Mouse (Mus musculus): ENCODE measurements around the gene Elf2. TPM values are rescaled to one million over a fixed set of nuclear protein-coding genes. Genes with fewer than 3 reads are reported as not detected.
A peak's percentile ranks its signal among the peaks of the same experiment; 100 is the strongest.

Gene Elf2
- polyA plus RNA-seq, 1 experiment from 2014 or later: 54.0 TPM

DNA sequence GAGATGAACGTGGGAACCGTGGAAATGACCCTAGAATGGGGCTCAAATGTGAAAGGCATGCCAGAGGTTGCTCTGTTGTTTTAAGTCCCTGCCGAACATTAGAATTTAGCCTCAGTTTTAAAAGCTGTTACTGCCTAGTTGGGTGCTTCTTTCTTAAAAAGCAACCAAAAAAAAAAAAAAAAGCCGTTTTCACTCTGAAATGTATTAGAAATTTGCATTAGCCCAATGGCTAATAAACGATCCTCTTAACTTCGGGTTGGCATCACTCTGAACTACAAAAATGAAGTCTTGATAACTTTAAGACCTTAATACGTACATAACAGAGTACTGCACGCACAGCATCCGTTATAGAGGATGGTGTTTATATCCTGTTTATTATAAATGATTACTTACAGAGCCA is 1.7 kb upstream of the Elf2 start:
- 9% methylated on average over 9 of the region's 9 CpGs for WGBS
- no peak for ATAC-seq (ENCODE audit: insufficient number of reproducible peaks, low FRiP score, low TSS enrichment, low read depth)
- H3K9me3 ChIP-seq (ENCODE audit: control insufficient read depth, low read length): no peaks in the 10 kb centered on the region
- H3K9ac ChIP-seq (ENCODE audit: low read length): peak overlapping the region; percentile 90
- peak overlapping the region; percentile 95 for H3K4me3 ChIP-seq (ENCODE audit: low read depth, low read length)
- DNase-seq (ENCODE audit: low spot score): no peak
- no peaks in the 10 kb centered on the region for H3K36me3 ChIP-seq (ENCODE audit: control insufficient read depth, insufficient read depth, low read length)
- 0 out of 2 replicates have a peak, but pooled peaks cover 4% of the 10 kb centered on the region for H3K4me1 ChIP-seq (ENCODE audit: control insufficient read depth, insufficient read depth, low read length)
- no peaks in the 10 kb centered on the region for H3K27me3 ChIP-seq (ENCODE audit: control insufficient read depth, insufficient read depth, low read length)
- H3K27ac ChIP-seq (replicated peaks; ENCODE audit: low read depth, low read length): peak overlapping the region; percentile 93
- H3K4me2 ChIP-seq (ENCODE audit: low read depth, severe bottlenecking): peak overlapping the region; percentile 78

DNA sequence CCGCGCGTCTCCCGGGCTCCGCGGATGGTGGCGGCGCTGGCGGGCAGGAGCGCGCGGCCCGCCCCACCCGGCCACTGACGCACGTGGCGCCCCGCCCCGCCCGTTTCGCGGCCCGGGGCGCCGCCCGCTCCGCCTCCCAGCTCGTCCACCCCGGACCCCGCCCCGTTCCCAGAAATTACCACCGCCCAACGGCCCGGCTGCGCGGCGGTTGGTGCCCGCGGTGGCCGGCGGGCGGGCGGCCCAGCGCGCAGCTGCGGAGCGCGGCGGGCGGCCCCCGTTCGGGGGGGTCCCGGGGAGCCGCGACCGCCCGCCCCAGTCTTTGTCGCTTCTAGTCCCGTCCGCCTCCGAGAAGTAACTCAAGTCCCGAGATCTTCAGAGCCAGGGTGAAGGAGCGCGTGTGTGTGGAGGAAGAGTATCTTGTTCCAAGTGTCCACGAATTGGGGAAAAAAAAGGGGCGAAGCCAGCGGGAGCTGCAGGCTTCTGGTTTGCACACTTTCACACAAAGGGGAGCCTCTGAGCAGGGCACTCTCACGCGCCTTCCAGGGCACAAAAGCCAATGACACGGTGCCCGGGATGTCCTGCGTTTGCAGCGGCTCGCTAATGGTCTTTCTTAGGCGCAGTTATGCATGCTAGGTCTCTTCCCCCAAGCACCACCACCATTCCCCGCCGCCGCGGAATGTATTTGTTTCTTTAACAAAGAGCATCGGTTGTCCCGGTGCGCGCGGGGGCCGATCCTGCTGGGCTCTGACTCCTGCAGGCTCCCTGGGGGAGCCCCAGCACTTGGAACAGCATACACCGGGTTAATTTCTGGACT is 1.0 kb upstream of the Elf2 start:
- peak; percentile 63 for ATAC-seq (ENCODE audit: insufficient number of reproducible peaks, low FRiP score, low TSS enrichment, low read depth)
- WGBS: under 1% methylated on average over 67 of the region's 86 CpGs

DNA sequence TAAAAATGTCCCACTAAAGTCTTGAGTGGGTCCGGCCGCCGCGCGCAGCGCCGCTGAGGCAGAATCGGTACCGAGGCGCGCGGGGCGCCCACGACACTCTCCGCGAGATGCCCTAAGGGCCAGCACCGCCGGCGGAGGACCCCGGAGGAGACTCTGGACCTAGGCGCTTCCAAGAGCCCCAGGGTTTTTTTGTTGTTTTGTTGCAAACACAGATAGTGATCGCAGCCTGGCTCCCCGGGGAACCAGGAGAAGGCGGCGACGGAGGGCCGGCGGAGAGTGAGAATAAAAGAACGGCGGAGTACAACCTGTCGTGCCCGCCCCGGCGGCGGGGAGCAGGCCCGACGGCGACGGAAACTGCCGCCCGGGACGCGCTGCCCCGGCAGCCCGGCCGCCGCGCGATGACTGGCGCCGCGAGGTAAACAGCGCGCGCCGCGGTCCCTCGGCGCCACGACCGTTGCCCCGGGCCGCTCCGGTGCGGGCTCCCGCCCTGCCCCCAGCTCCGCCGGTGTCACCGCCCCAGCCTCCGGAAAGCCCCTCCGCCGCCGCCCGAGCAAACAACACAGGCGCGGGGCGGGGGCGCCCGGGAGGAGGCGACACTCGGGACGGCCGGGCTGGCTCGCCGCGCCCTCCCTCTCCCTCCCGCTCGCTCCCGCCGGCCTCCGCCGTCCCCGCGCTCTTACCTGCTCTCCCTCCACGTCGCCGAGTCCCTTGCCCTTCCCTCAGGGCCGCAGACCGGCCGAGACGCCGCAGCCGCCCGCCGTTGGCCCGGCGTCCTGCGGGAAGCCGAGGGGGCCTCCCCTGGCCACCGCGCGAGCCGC is 520 bp downstream of the Elf2 start:
- Histone ChIP-seq H3K4me2 (ENCODE audit: low read depth, severe bottlenecking) (peak overlapping the region; percentile 78), H3K36me3 (ENCODE audit: control insufficient read depth, insufficient read depth, low read length) (no peaks in the 10 kb centered on the region), H3K9me3 (ENCODE audit: control insufficient read depth, low read length) (no peaks in the 10 kb centered on the region), H3K27ac (replicated peaks; ENCODE audit: low read depth, low read length) (peak overlapping the region; percentile 93), H3K4me3 (ENCODE audit: low read depth, low read length) (peak overlapping the region; percentile 95), H3K9ac (ENCODE audit: low read length) (peak overlapping the region; percentile 90), H3K27me3 (ENCODE audit: control insufficient read depth, insufficient read depth, low read length) (no peaks in the 10 kb centered on the region), H3K4me1 (ENCODE audit: control insufficient read depth, insufficient read depth, low read length) (0 out of 2 replicates have a peak, but pooled peaks cover 4% of the 10 kb centered on the region)
- WGBS: under 1% methylated on average over 105 of the region's 113 CpGs
- DNase-seq (ENCODE audit: low spot score): peak; percentile 67
- peak; percentile 4; the same call in 1 of the 2 replicates for ATAC-seq (ENCODE audit: insufficient number of reproducible peaks, low FRiP score, low TSS enrichment, low read depth)

More for the DNA sequence above, 1.0 kb upstream of the Elf2 start:
- Histone ChIP-seq H3K27me3 (ENCODE audit: control insufficient read depth, insufficient read depth, low read length) (no peaks in the 10 kb centered on the region), H3K27ac (replicated peaks; ENCODE audit: low read depth, low read length) (peak overlapping the region; percentile 93), H3K4me2 (ENCODE audit: low read depth, severe bottlenecking) (peak overlapping the region; percentile 78), H3K9me3 (ENCODE audit: control insufficient read depth, low read length) (no peaks in the 10 kb centered on the region), H3K36me3 (ENCODE audit: control insufficient read depth, insufficient read depth, low read length) (no peaks in the 10 kb centered on the region), H3K9ac (ENCODE audit: low read length) (peak overlapping the region; percentile 90), H3K4me1 (ENCODE audit: control insufficient read depth, insufficient read depth, low read length) (0 out of 2 replicates have a peak, but pooled peaks cover 4% of the 10 kb centered on the region), H3K4me3 (ENCODE audit: low read depth, low read length) (peak overlapping the region; percentile 95)
- peak; percentile 87 for DNase-seq (ENCODE audit: low spot score)

DNA sequence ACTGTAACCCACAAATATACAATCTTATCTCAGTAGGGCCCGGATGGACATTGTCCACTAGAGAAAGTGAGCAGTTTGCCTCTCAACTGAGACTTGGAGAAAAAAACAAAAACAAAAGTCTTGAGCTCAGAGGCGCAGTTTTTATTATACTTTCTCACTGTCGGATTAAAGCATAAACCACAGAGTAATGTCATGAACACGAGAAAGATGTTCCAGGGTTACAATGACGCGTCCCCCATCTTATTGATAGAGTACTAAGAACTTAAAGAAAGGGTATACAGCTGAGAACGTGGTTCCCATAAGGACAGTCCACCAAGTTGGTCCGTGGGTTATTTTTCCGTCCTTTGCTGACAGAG is 1.1 kb downstream of the Elf2 start:
- H3K27ac ChIP-seq (replicated peaks; ENCODE audit: low read depth, low read length): no peak overlapping the region
- DNase-seq (ENCODE audit: low spot score) (no peak), ATAC-seq (ENCODE audit: insufficient number of reproducible peaks, low FRiP score, low TSS enrichment, low read depth) (no peak)
- no peaks in the 10 kb centered on the region for H3K9me3 ChIP-seq (ENCODE audit: control insufficient read depth, low read length)
- peak overlapping the region; percentile 90 for H3K9ac ChIP-seq (ENCODE audit: low read length)
- H3K4me1 ChIP-seq (ENCODE audit: control insufficient read depth, insufficient read depth, low read length): 0 out of 2 replicates have a peak, but pooled peaks cover 4% of the 10 kb centered on the region
- peak overlapping the region; percentile 95 for H3K4me3 ChIP-seq (ENCODE audit: low read depth, low read length)
- H3K36me3 ChIP-seq (ENCODE audit: control insufficient read depth, insufficient read depth, low read length): no peaks in the 10 kb centered on the region
- H3K4me2 ChIP-seq (ENCODE audit: low read depth, severe bottlenecking): peak overlapping the region; percentile 78
- WGBS: 4% methylated on average over 9 of the region's 9 CpGs
- no peaks in the 10 kb centered on the region for H3K27me3 ChIP-seq (ENCODE audit: control insufficient read depth, insufficient read depth, low read length)

DNA sequence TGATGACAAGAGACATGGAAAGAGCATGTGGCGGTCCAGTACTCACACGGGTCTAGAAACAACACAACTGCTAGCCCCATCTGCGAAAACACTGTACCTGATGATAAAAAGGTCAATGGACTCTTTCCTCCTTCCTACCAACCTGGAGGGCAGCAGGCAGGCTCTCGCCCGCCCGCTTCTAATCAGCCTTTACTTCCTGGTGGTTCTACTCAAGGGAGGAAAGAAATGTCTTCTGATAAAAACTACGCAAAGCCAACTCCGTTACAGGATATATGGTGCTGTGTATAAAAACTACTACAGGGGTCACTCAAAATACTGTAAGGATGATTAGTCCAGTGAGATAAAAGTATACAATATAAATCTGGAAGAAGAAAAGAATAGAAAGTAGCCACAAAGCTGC is 5.1 kb downstream of the Elf2 start:
- Histone ChIP-seq H3K4me2 (ENCODE audit: low read depth, severe bottlenecking) (no peak overlapping the region), H3K36me3 (ENCODE audit: control insufficient read depth, insufficient read depth, low read length) (no peaks in the 10 kb centered on the region), H3K27ac (replicated peaks; ENCODE audit: low read depth, low read length) (no peak overlapping the region), H3K9ac (ENCODE audit: low read length) (no peak overlapping the region), H3K27me3 (ENCODE audit: control insufficient read depth, insufficient read depth, low read length) (no peaks in the 10 kb centered on the region), H3K9me3 (ENCODE audit: control insufficient read depth, low read length) (no peaks in the 10 kb centered on the region; the same call in 1 of the 2 replicates), H3K4me1 (ENCODE audit: control insufficient read depth, insufficient read depth, low read length) (peaks cover 12% of the 10 kb centered on the region; the same call in 1 of the 2 replicates), H3K4me3 (ENCODE audit: low read depth, low read length) (no peak overlapping the region)
- DNase-seq (ENCODE audit: low spot score): no peak
- WGBS: 92% methylated on average over 8 of the region's 8 CpGs
- ATAC-seq (ENCODE audit: insufficient number of reproducible peaks, low FRiP score, low TSS enrichment, low read depth): no peak

DNA sequence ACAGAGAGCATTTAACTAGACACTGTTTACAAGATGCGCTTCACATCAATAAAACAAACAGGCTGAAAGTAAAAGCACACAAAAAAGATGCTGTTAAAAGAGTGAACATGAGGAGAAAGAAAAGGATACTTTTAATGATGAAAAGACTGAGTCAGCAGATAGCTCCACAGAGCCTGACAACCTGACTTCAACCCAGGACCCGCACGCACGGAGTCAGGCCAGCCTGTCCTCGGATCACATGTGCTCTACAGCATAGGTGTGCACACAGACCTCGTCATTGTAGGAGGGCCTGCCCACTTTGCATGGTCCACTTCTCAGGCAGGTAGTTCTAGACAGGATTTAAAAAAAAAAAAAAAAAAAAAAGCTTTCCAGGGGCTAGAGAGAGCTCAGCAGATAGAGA is 6.5 kb downstream of the Elf2 start:
- H3K9me3 ChIP-seq (ENCODE audit: control insufficient read depth, low read length): no peaks in the 10 kb centered on the region; the same call in 1 of the 2 replicates
- H3K9ac ChIP-seq (ENCODE audit: low read length): no peak overlapping the region
- no peak overlapping the region for H3K27ac ChIP-seq (replicated peaks; ENCODE audit: low read depth, low read length)
- H3K4me3 ChIP-seq (ENCODE audit: low read depth, low read length): no peak overlapping the region
- ATAC-seq (ENCODE audit: insufficient number of reproducible peaks, low FRiP score, low TSS enrichment, low read depth) (no peak), DNase-seq (ENCODE audit: low spot score) (no peak)
- H3K4me2 ChIP-seq (ENCODE audit: low read depth, severe bottlenecking): no peak overlapping the region; the same call in 1 of the 2 replicates
- 58% methylated on average over 6 of the region's 6 CpGs for WGBS
- H3K4me1 ChIP-seq (ENCODE audit: control insufficient read depth, insufficient read depth, low read length): peaks cover 12% of the 10 kb centered on the region; the same call in 1 of the 2 replicates
- H3K27me3 ChIP-seq (ENCODE audit: control insufficient read depth, insufficient read depth, low read length): no peaks in the 10 kb centered on the region
- H3K36me3 ChIP-seq (ENCODE audit: control insufficient read depth, insufficient read depth, low read length): 0 out of 2 replicates have a peak, but pooled peaks cover 2% of the 10 kb centered on the region

DNA sequence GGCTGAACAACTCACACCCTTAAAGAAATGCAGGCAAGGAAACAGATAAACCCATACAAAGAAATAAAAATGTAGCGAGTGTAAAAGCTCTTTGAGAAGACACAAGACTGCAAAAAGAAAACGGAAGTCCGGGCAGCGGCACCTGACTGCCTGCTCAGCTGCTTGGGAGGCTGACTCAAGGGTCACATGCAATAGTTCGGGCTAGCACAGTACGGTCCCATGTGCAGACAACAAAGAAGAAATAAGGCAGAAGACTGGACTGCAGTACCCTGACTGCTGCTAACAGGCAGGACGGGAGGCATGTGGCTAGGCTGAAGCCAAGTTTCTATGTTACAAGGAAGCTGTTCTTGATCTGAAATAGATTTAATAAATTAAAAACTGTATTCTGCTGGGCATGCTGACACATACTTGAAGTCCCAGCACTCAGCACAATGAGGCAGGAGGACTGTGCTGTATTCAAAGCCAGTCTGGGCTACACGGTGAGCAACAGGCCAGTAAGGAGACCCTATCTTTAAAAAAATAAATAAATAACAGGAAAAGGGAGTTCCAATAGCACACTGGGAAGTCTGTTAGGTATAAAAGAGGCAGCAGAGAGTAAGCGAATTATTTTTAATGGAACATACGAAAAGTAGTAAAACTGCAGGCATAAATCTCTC is 7.1 kb downstream of the Elf2 start:
- DNase-seq (ENCODE audit: low spot score): peak; percentile 45
- H3K9me3 ChIP-seq (ENCODE audit: control insufficient read depth, low read length): no peaks in the 10 kb centered on the region; the same call in 1 of the 2 replicates
- no peak overlapping the region; the same call in 1 of the 2 replicates for H3K4me2 ChIP-seq (ENCODE audit: low read depth, severe bottlenecking)
- no peaks in the 10 kb centered on the region for H3K27me3 ChIP-seq (ENCODE audit: control insufficient read depth, insufficient read depth, low read length)
- no peak for ATAC-seq (ENCODE audit: insufficient number of reproducible peaks, low FRiP score, low TSS enrichment, low read depth)
- 59% methylated on average over 10 of the region's 10 CpGs for WGBS
- 0 out of 2 replicates have a peak, but pooled peaks cover 2% of the 10 kb centered on the region for H3K36me3 ChIP-seq (ENCODE audit: control insufficient read depth, insufficient read depth, low read length)
- peaks cover 12% of the 10 kb centered on the region; the same call in 1 of the 2 replicates for H3K4me1 ChIP-seq (ENCODE audit: control insufficient read depth, insufficient read depth, low read length)
- peak overlapping the region; percentile 59; the same call in 1 of the 2 replicates for H3K27ac ChIP-seq (replicated peaks; ENCODE audit: low read depth, low read length)
- no peak overlapping the region for H3K9ac ChIP-seq (ENCODE audit: low read length)
- no peak overlapping the region for H3K4me3 ChIP-seq (ENCODE audit: low read depth, low read length)

DNA sequence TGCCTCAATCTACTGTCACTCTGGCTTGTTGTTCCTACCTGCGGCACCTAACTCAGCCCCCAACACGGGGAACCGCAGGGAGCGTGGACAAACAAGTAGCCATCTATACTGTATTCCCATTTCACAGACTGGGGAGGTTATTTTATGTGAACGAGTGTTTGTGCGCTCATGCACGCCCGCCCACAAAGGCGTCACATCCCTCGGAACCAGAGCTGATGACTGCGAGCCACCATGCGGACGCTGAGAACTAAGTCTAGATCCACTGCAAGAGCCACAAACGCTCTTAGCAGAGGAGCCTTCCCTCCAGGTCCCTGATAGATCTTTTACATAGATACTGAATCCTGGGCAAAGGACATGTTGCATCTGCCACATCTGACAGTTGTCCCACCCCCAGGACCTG is 10.4 kb downstream of the Elf2 start:
- ATAC-seq (ENCODE audit: insufficient number of reproducible peaks, low FRiP score, low TSS enrichment, low read depth): no peak
- Histone ChIP-seq H3K9me3 (ENCODE audit: control insufficient read depth, low read length) (no peaks in the 10 kb centered on the region; the same call in 1 of the 2 replicates), H3K27ac (replicated peaks; ENCODE audit: low read depth, low read length) (no peak overlapping the region), H3K27me3 (ENCODE audit: control insufficient read depth, insufficient read depth, low read length) (no peaks in the 10 kb centered on the region), H3K4me2 (ENCODE audit: low read depth, severe bottlenecking) (no peak overlapping the region), H3K9ac (ENCODE audit: low read length) (no peak overlapping the region), H3K36me3 (ENCODE audit: control insufficient read depth, insufficient read depth, low read length) (0 out of 2 replicates have a peak, but pooled peaks cover 2% of the 10 kb centered on the region), H3K4me1 (ENCODE audit: control insufficient read depth, insufficient read depth, low read length) (peaks cover 12% of the 10 kb centered on the region; the same call in 1 of the 2 replicates), H3K4me3 (ENCODE audit: low read depth, low read length) (no peak overlapping the region)
- 88% methylated on average over 14 of the region's 14 CpGs for WGBS
- no peak for DNase-seq (ENCODE audit: low spot score)

Data from limb, embryonic 11.5 days (tissue).